Mouse (Mus musculus) kidney, adult 2 months (tissue): ENCODE results near the gene Gm13285.
"Not testable (repeated sequence)": the region's sequence is repeated elsewhere in the genome, so short reads cannot be mapped to it uniquely, and the experiment has no call there.

Experiments
- CTCF ChIP-seq: fragments of 200-500 bp; conservative IDR thresholded peaks from 2 replicates; pipeline ENCODE4 v1.5.1; 2011; ENCODE audit warnings: low read depth, mild to moderate bottlenecking, control low read depth, low read length, moderate library complexity, mixed read lengths; ENCODE audit not compliant: insufficient read depth, insufficient read length
- POLR2A ChIP-seq: fragments of 200-500 bp; IDR thresholded peaks from one replicate; pipeline ENCODE4 v1.6.1; 2011; ENCODE audit warnings: low read depth, low read length, control low read depth

DNA sequence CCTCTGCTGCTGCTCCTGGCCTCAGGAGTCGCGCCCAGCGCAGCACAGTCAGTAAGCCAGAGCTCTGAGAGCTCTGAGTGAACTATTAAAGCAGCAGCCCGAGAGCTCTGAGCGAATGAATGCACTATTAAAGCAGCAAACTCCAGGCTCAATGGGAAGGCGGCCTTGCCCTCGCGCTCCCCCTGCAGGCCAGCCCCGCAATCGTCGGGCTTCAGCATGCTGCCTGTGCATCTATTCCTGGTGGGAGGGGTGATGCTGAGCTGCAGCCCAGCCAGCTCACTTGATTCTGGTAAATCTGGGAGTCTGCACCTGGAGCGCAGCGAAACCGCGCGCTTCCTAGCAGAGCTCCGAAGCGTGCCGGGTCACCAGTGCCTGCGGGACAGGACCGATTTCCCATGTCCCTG is 41.8 kb upstream of the Gm13285 start:
- TF ChIP-seq CTCF = peak; percentile 59
- TF ChIP-seq POLR2A = not testable (repeated sequence)
